Mouse (Mus musculus): Measurements from ENCODE around the gene Rnf222.

The Rnf222 gene

DNA sequence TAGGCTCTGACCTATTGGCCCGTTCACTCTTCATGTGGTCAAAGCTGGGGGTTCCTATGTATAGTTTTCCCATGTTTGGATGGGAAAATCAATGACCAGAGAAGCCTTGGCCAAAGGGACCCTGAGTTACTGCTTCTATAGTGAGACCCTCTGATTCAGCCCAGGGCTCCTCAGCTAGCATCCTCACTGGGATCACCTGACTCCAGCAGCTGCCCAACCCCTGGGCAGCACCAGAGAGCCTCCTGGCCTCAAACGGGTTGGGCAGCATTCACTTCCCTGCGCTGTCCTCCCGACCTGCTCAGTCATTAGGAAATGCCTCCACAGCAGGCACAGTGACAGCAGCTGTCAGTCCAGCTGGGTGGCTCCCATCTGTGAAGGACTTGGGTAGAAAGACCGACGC lies at the start of gene Rnf222:
Gene Rnf222 (plus strand): TSS at position 301 of the 400 bp plus-strand sequence.
- DNase-seq (ENCODE audit: extremely low spot score, low spot score): no peak

DNA sequence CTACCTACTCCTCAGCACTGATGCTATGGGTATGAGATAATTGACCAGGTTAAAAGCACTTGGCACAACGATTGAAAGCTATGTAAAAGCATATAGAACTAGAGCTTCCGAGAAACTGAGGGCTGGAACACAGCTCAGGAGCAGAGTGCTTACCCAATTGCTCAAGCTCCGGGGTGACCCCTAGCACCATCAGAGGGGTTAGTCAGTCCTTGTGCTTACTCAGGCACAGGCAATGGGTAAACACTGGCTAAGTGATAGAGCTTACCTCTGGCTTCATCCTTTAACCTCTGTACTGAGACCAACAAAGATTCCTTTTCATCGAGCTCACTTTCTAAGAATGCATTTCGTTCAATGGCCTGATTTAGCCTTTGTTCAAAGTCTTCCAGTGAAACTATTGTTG lies 48.7 kb upstream of the Rnf222 start:
- no peak for DNase-seq (ENCODE audit: extremely low spot score, low spot score)

DNA sequence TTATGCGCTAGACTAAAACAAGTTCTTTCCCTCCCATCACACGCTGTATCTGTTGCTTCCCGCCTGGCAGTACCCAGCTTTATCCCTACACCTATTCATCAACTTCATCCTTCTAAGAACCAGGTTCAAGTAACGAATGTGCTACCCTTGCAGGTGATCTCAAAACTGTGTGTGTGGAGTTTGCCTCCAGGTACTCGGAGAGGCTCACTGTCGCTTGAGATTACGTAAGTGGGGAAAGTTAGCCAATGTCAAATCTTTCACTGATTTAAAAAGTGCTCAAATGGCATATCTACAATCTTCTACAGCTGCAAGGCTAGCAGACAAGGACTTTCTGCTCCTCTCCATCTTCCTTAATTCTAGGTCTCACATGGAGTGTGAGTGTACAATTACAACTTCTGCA lies 37.5 kb upstream of the Rnf222 start:
- no peak for DNase-seq (ENCODE audit: extremely low spot score, low spot score)

DNA sequence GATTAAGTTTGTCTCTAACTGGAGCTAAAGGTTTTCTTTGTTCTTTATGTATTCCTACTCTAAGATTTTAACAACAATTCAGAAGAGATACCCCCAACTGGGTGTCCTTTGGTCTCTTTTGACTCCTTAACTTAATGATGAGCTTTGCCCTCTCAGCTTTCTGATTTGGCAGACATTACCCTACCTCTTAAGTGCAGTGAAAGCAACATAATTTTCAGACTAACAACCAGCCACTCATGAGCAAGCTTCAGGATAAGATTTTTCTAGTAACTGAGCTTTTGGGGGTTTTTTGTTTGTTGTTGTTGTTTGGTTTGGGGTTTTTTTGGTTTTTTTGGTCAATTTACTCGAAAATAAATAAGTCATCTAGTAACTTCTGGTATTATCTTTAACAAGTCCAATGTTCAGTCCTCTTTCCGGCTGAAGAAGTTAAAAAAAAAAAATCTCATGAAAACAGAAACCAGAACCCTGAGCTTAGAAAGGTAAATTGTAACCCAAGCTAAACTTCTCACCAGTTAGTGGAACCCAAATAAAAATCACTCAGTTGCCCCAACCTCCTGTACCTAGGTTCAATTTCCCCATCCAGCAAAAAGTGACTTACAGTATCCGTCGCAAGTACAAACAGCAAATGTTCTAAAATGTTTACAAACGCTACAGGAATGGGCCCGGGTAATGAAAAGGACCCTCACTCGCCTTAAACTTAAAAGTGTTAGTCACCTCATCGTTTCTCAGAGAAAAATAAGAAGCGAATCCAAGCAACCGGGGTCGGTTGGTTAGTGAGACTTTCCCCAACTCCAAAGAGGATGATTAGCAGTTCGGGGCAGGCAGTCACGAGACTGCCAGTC lies 36.5 kb upstream of the Rnf222 start:
- no peak for DNase-seq (ENCODE audit: extremely low spot score, low spot score)

DNA sequence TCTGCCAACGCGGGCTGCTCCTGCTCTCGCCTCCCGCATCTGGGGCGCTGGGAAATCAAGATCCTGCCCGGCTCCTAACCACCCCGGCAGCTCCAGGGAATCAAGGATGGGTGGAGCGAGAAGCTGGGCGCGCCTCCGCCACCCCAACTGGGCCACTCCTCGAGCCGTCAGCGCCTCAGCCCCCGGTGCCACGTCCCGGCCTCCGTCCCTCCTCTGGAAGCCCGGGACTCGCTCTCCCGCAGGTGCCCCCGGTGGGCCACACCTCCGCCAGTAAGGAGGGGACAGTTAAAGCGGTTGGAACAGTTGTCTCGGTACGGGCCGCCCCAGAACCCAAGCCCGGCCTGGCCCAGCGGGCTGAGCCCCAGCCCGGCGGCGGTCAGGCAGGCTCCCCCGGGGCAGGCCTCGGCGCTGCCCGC lies 35.9 kb upstream of the Rnf222 start:
- no peak for DNase-seq (ENCODE audit: extremely low spot score, low spot score)

DNA sequence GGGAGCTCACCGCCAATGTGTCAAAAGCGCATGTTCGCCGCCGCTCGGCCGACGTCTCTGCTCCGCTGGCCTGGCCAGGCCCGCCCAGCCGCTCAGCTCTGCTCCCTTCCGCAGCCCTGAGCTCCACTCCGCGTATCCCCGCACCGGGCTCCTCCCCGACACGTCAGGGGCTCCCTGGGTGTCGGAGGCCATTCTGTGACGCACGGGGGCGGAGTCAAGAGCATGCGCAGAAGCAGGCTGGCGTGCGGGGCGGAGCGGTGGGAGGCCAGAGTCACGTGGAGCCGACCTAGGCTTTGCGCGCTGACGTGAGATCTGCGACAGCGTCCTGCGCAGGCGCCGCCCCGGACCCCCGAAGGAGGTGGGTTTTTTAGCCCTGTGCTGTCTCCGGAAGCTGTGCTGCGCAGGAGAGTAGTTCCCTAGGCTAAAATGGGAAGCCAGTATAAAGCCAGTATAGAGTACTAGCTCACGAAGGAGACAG lies 35.4 kb upstream of the Rnf222 start:
- peak; percentile 100 for DNase-seq (ENCODE audit: extremely low spot score, low spot score)

DNA sequence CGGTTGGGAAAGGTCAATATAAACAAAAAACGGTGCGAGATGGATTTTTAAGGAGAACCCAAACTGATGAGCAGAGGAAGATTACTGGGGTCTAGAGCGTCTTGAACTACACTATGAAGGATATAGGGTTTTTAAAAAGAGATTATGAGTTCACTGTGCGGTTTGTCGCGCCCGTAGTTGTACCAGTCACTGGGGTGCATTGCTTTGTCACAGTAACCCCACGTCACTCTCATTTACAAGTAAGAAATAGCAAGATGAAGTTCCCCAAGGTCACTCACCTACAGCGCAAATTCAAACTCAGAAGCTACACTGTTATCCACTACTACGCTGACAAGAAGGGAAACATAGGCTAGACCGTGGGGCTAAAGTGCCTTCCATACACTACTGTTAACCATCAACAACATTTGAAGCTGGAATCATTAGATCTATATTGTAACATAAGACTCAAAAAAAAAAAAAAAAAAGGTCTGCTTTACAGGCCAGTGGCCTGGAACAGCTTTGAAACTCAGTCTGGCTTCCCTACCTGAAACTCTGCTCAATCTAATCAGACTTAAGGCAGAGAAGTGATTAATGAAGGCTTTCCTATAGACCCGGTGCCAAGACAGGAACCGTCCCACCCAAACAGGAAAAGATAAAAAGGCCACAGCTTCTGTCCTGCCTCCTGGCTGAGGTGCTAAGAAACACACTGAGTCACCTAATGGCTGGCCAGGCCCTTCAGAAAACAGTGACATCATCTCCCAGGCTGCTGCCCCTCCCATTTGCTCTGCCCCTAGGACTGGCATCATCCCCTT lies 34.5 kb upstream of the Rnf222 start:
- DNase-seq (ENCODE audit: extremely low spot score, low spot score): no peak

DNA sequence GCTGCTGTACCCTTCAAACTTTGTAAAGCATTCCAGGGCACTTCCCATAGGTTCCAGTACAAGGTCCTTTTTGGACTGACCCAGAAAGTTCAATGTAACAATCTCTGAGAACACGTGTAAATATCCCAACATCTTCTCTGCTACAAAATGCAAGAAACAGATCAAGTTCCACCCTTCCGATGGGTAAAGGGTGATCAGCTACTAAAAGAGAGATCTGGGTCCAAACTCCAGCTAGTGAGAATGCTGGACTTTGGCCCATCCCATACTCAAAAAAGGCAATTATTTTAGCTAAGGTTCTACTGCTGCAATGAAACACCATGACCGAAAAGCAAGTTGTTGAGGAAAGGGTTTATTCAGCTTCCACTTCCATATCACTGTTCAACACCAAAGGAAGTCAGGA lies 33.7 kb upstream of the Rnf222 start:
- no peak for DNase-seq (ENCODE audit: extremely low spot score, low spot score)

DNA sequence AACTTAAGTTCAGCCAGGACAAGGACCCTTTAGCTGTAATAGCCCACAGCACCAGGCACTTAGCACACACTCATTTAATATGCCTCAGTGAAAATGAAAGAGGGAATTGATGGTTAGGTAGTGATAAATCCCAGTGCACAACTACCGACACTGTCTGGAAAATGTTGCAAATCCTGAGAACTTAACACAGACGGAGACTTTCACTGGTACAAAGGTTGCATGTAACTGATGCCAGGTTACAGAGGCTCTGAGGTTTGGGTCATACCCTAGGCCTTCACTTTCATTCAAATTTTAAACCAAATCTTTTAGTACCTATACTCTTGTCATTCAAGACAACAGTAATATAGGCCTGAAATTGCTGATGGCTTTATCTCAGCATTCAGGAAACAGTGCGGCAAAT lies 31.0 kb upstream of the Rnf222 start:
- DNase-seq (ENCODE audit: extremely low spot score, low spot score): no peak

DNA sequence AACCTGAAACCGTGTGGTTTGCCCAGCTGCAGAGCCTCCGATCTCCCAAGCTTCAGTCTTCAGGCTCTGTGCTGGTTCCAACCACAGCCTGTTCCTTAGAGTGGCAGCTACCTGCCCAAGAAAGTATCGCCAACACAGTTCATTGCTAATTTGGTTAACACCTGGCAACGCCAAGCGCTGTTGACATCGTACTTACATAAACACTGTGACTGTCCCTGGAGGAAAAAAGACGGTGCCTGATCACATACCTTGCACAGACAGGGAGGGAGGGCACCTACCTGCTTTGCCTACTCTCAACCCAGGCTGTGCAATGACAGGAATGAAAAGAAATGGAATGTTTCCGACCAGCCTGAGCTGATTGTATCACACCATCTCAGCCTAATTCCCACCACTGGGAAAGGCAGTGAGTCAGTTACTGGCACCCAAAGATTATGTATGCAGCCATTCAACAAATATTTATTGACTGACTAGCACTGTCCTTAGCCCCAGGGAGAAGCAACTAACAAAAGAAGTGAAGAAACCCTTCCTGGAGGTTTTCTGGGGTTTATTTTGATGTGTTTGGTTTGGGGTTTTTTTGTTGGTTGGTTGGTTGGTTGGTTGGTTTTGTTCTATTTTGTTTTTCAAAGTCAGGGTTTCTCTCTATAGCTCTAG lies 28.3 kb upstream of the Rnf222 start:
- DNase-seq (ENCODE audit: extremely low spot score, low spot score): no peak

DNA sequence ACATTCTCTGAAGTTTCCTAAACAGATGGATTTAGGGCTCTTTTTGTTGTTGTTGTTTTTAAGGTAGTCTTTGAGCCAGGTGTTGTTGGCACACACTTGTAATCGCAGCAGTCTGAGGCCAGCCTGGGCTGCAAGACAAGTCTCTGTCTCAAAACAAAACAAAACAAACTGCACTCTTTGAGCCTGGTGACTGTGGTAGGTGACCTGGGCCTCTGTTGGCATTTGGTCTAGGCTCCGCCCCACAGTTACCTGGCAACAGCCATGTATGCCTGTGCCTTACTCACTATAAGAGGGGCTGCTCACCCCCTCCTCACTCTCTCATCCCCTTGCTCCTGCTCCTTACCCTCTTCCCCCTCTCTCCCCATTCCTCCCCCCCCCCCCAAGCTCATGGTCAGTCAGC lies 26.1 kb upstream of the Rnf222 start:
- no peak for DNase-seq (ENCODE audit: extremely low spot score, low spot score)

DNA sequence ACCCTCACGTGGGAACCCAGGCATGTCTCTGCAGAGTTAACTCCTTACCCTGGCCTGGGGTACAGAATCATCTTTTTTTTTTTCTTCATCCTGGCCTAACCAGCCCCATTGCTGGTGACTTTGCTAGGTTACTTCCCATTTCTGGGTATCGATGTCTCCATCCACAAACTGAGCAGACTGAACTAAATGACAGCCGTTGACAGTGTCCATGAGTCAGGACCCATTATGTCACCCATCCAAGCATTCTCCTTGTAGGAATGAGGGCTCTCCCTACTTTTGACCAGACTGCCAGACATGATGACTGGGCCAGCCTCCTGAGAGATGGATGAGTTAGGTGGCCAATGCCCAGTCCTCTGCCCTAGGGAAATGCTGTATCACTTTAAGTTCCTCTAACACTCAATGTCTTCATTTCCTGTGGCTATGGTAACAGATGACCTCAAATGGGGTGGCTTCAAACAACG lies 24.7 kb upstream of the Rnf222 start:
- no peak for DNase-seq (ENCODE audit: extremely low spot score, low spot score)

DNA sequence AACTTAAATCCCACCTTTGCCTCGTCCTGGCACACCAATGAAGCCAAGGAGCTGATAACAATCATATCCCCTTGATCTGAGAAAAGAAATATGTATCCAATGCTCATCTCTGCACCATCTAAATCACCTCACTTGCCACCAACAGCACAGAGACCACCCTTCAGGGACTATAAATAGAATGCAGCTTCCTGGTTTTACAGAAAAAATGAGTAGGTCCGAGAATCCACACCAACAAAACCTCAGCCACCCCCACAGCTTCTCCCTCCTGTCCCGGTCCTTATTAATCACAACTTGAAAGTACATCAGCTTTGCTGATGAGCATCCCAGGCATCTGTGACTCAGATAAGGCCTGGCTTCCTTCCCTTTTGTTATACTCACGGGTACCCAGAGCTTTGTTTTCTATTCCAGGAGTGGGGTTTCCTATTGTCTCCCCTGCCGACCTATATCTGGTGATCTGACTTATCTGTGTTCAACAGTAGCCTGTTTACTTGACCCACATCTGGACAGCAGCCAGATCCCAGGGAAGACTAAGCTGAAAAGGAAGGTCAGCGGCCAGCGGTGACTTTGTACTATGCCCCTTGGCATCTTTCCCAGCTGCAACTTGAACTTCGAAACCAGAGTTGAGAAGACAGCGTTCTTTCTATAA lies 23.7 kb upstream of the Rnf222 start:
- no peak for DNase-seq (ENCODE audit: extremely low spot score, low spot score)

DNA sequence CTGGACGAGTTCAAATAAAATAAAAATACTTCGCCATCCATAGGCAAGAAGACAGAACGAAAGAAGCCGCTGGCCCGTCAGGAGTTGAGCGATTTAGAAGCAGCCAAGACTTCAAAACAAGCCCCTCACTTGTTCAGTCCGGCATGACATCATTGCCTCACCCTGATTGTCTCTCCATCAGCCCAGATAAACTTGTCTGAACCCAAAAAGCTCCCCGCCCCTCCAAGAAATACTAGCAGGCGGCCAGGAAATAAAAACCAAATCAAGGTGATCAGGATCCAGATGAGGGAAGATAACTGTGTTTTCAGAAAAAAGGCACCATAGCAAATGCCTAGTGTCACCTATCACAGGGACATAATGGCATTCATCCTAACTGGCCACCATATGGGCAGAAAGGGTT lies 17.1 kb upstream of the Rnf222 start:
- DNase-seq (ENCODE audit: extremely low spot score, low spot score): no peak

DNA sequence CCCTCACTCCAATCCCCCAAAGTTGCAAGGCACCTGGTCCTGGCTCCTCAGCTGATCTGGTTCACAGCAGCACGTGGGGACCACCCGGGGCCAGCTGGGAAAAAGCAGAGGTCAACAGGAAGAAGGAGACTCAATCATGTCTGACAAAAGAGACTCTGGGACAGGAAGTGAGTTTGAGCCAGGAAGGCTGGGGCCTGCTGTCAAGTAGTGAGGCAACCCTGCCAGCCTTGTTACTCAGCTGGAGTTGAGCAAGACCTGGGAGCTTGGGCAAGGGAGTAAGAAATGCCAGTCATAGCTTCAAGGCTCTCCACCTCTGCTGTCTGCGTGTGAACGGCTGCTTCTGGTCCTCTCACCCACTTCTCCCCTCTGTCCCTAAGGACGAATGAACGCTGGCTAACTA lies 16.6 kb upstream of the Rnf222 start, which contains the start of gene Ndel1:
Gene Ndel1 (minus strand): TSS at position 111 of the 400 bp plus-strand sequence.
- no peak for DNase-seq (ENCODE audit: extremely low spot score, low spot score)

DNA sequence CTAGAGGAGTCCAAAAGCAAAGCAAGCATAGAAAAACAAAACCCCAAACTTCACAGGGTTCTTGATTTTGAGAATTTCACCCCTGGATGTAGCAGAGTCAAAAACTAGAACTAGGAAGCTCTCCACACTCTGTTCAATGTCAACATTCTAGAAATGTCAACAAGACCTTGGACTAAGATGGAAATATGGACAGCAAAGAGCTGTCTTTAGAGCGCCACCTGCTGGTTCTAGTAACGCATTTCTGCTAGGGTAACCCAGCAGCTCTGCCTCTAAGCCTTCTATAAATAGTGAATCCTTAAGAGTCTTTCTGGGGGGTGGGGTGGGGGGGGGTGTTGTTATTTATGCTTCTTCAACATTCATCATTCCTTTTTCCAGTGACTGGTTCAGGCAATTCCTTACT lies 13.5 kb upstream of the Rnf222 start:
- peak; percentile 58 for DNase-seq (ENCODE audit: extremely low spot score, low spot score)

DNA sequence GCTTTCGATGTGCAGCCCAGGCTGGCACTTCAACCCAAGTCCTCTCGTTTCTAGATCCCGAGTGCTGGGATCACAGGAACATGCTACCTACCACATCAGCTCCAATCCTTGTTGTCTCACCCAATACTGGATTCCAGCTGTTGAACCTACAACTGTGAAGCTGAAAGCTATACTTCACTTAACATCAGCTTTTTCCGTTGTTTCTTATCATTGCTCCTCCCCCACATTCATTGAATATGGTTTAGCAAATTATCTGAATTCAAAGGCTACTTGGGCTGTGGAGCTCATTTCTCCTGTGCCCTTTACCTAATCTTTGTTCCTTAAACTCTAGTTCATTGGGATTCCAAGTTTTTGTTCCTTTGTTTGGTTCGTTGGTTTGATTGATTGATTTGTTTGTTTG lies 9.5 kb upstream of the Rnf222 start:
- no peak for DNase-seq (ENCODE audit: extremely low spot score, low spot score)

DNA sequence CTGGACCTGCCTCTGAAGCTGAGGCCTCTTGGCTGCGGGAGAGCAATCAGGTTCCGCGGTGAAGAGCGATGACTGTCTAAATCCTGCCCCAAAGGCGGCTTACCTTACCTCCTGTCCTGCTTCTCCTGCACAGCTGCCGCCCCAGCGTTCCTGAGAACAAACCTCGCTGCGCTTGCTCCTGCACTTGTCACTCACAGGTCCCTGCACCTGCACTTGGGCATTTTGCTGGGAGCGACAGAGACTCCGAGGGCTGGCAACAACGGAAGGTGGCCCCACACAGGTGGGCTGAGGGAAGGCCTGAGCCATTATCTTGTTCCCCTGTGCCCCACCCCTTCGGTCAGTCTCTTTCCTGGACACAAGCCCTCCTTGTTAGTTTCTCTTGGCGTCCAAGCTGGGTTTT lies 6.2 kb upstream of the Rnf222 start:
- no peak for DNase-seq (ENCODE audit: extremely low spot score, low spot score)

DNA sequence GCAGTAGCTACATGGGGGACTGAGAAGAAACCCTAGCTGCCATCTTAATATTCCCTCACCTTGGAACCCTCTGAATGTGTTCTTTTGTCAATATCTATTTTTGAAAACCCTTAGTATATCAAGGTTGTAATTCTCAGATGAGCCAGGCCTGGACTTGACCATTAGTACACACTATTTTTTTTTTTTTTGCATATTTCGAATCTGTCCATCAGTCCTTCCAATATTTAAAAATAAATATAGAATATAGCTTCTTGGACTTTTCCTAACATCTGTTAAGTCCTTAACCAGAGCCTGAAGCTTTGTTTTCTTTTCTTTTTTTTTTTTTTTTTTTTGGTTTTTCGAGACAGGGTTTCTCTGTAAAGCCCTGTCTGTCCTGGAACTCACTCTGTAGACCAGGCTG lies 4.5 kb upstream of the Rnf222 start:
- DNase-seq (ENCODE audit: extremely low spot score, low spot score): no peak

DNA sequence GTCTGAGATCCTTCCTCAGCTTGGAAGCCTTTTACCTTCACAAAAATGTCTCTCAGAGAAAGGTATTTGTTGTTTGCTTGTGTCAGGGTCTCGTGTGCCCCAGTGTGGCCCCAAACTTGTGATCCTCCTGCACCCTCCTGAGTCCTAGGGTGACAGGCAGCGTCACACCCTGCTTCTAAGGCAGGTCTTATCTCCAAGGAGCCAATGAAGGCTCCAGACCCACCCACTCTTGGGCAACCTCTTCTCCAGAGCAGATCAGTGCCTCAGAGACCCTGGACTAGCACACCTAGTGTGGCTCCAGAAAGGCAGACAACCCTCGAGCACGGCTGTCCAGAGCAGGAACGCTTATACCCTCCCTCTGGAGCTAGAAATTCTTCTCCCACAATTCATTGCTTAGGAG lies 4.0 kb upstream of the Rnf222 start:
- no peak for DNase-seq (ENCODE audit: extremely low spot score, low spot score)

DNA sequence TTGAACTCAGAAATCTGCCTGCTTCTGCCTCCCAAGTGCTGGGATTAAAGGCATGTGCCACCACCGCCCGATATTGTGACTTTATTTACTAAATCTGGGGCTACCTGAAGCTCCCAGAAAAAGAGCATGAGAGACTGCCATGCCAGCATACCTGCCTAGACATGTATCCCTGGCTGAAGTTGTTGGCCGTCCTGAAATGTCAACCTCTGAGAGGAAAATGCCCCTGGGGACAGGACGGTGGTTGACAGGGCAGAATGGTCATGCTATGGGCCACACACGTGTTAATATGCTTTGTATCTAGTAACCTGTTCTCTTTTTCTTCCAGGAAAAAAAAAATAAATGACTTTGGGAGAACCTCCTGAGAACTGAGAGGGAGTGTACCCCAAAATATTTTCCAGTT lies 2.3 kb upstream of the Rnf222 start:
- DNase-seq (ENCODE audit: extremely low spot score, low spot score): no peak

All from neural tube, embryonic 10.5 days (tissue).